Mouse (Mus musculus) lung, embryonic 14.5 days (tissue): ENCODE measurements around the gene Bricd5. TPM values are rescaled to one million over a fixed set of nuclear protein-coding genes. Genes with fewer than 3 reads are reported as not detected.

ENCODE experiments used
- ATAC-seq: fragments of 200-750 bp; cut with Nextera tagmentation; 2 replicates; pipeline ENCODE4 v1.8.0; 2017; ENCODE audit warnings: mild to moderate bottlenecking, moderate TSS enrichment, moderate library complexity; ENCODE audit not compliant: insufficient read depth
- DNase-seq: peaks from one replicate; pipeline ENCODE4 v3.0.0-alpha.2; 2015
- H3K27ac ChIP-seq: fragments of 300-500 bp; sonication (generic); 2 replicates; pipeline ENCODE4 v1.5.1; 2014; ENCODE audit warnings: low read depth, mild to moderate bottlenecking, moderate library complexity
- H3K27me3 ChIP-seq: fragments of 300-500 bp; sonication (generic); 2 replicates; pipeline ENCODE4 v1.6.1; 2014; ENCODE audit warnings: low read length, control low read depth; ENCODE audit not compliant: insufficient read depth
- H3K36me3 ChIP-seq: fragments of 300-500 bp; sonication (generic); 2 replicates; pipeline ENCODE4 v1.6.1; 2014; ENCODE audit warnings: control low read depth; ENCODE audit not compliant: insufficient read depth
- H3K4me1 ChIP-seq: fragments of 300-500 bp; sonication (generic); 2 replicates; pipeline ENCODE4 v1.6.1; 2014; ENCODE audit warnings: antibody characterized with exemption, control low read depth; ENCODE audit not compliant: insufficient read depth
- H3K4me2 ChIP-seq: fragments of 300-500 bp; sonication (generic); 2 replicates; pipeline ENCODE4 v1.6.1; 2014; ENCODE audit warnings: mild to moderate bottlenecking
- H3K4me3 ChIP-seq: fragments of 300-500 bp; sonication (generic); 2 replicates; pipeline ENCODE4 v1.5.1; 2014; ENCODE audit warnings: low read depth, low read length
- H3K9ac ChIP-seq: fragments of 300-500 bp; sonication (generic); 2 replicates; pipeline ENCODE4 v1.6.1; 2014
- H3K9me3 ChIP-seq: fragments of 300-500 bp; sonication (generic); 2 replicates; pipeline ENCODE4 v1.6.1; 2016; ENCODE audit warnings: low read depth, low read length, control low read depth
- CTCF ChIP-seq: IDR thresholded peaks from 2 replicates; pipeline ENCODE4 v1.5.1; 2016; ENCODE audit warnings: antibody characterized with exemption, low read depth
- WGBS: fragments of 180-500 bp; shearing (Covaris S2); extraction: QIAGEN DNeasy Blood & Tissue Kit; methylation state at CpG from one replicate; pipeline ENCODE4 v1.1.7; 2014; 5-methylcytosine and 5-hydroxymethylcytosine counted together
- polyA plus RNA-seq: library from polyadenylated mRNA; unstranded; fragments of >200 nt; fragmentation: Nextera tagmentation; extraction: Ambion mirVana; gene quantifications from 2 replicates; pipeline ENCODE4 v1.2.1, GENCODE M21; 2014

Bricd5 gene
- polyA plus RNA-seq, 1 experiment from 2014 or later = 0.37 TPM

DNA sequence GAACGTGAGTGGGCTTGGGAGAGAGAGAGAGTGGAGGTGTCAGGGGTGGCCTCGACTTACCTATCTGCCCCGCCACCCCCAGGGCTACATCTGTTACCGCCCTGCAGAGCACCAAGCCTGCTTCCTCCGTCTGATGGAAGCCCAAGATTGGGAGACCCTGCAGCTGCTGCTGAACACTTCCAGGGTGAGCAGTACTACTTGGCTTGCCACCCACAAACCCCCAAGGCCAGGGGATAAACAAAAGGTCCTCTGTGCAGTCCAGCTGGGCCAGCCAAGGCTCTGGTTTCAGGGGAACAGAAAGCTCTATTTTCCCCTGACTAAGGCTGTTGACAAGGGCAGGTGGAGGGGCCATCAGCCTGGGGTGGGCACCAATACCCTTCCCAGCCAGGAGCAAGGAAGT, 873 bp downstream of the Bricd5 start:
- DNase-seq = no peak
- no peak for ATAC-seq
- 79% methylated on average over 5 of the region's 5 CpGs for whole genome bisulfite sequencing
- peaks cover 45% of the 10 kb centered on the region for H3K36me3 ChIP-seq
- no peak overlapping the region for H3K27ac ChIP-seq
- no peaks in the 10 kb centered on the region for H3K27me3 ChIP-seq
- no peaks in the 10 kb centered on the region for H3K9me3 ChIP-seq
- peaks cover 11% of the 10 kb centered on the region for H3K4me1 ChIP-seq
- TF ChIP-seq CTCF = no peak
- no peak overlapping the region for H3K9ac ChIP-seq
- H3K4me3 ChIP-seq = no peak overlapping the region
- no peak overlapping the region for H3K4me2 ChIP-seq

DNA sequence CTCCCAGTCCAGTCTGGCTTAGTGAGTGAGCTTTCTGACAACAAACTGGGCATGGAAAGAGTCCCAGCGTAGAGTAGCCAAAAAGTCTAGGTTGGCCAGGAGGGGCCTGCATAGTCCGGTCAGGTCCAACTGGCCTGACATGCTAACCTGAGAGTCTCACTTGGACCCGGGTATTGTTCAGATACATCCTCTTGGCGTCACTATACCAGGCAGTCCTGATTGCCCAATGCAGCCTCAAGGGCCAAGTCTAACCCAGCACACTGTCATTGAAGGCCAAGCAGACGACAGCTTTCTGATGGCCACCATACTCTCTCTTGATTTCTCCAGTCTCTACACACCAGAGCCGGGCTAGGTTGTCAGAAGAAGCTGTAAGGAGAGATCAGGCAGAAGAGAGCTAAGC, 1.9 kb downstream of the Bricd5 start:
- no peak for ATAC-seq
- no peaks in the 10 kb centered on the region for H3K27me3 ChIP-seq
- no peak overlapping the region for H3K9ac ChIP-seq
- peaks cover 45% of the 10 kb centered on the region for H3K36me3 ChIP-seq
- H3K27ac ChIP-seq = no peak overlapping the region
- TF ChIP-seq CTCF = no peak
- no peaks in the 10 kb centered on the region for H3K9me3 ChIP-seq
- no peak overlapping the region for H3K4me2 ChIP-seq
- peaks cover 14% of the 10 kb centered on the region for H3K4me1 ChIP-seq
- WGBS = 94% methylated on average over 6 of the region's 6 CpGs
- H3K4me3 ChIP-seq = no peak overlapping the region
- DNase-seq = no peak

- 89% methylated on average over 10 of the region's 10 CpGs for WGBS
These were observed 2.5 kb downstream of the Bricd5 start for GRCm38 (mm10) chr17:24476022-24476776.

GRCm38 (mm10) chr17:24477053-24477984, 3.6 kb downstream of the Bricd5 start:
- H3K4me2 ChIP-seq = peak overlapping the region; percentile 62
- peaks cover 6% of the 10 kb centered on the region; the same call in 1 of the 2 replicates for H3K4me1 ChIP-seq
- DNase-seq (no peak), ATAC-seq (no peak)
- TF ChIP-seq CTCF = no peak
- no peaks in the 10 kb centered on the region for H3K27me3 ChIP-seq
- H3K9ac ChIP-seq = peak overlapping the region; percentile 82
- H3K27ac ChIP-seq = no peak overlapping the region
- 92% methylated on average over 20 of the region's 20 CpGs for WGBS
- no peaks in the 10 kb centered on the region for H3K9me3 ChIP-seq
- peaks cover 40% of the 10 kb centered on the region for H3K36me3 ChIP-seq
- 0 out of 2 replicates have a peak overlapping the region, but pooled peaks have one; percentile 73 for H3K4me3 ChIP-seq

More at GRCm38 (mm10) chr17:24476022-24476776, 2.5 kb downstream of the Bricd5 start:
- H3K9ac ChIP-seq = no peak overlapping the region; the same call in 1 of the 2 replicates
- no peaks in the 10 kb centered on the region for H3K27me3 ChIP-seq
- peaks cover 45% of the 10 kb centered on the region for H3K36me3 ChIP-seq
- TF ChIP-seq CTCF = no peak
- no peak for ATAC-seq
- no peak overlapping the region for H3K4me3 ChIP-seq
- no peak overlapping the region for H3K4me2 ChIP-seq
- peaks cover 14% of the 10 kb centered on the region for H3K4me1 ChIP-seq
- DNase-seq = no peak
- no peak overlapping the region for H3K27ac ChIP-seq
- H3K9me3 ChIP-seq = no peaks in the 10 kb centered on the region

DNA sequence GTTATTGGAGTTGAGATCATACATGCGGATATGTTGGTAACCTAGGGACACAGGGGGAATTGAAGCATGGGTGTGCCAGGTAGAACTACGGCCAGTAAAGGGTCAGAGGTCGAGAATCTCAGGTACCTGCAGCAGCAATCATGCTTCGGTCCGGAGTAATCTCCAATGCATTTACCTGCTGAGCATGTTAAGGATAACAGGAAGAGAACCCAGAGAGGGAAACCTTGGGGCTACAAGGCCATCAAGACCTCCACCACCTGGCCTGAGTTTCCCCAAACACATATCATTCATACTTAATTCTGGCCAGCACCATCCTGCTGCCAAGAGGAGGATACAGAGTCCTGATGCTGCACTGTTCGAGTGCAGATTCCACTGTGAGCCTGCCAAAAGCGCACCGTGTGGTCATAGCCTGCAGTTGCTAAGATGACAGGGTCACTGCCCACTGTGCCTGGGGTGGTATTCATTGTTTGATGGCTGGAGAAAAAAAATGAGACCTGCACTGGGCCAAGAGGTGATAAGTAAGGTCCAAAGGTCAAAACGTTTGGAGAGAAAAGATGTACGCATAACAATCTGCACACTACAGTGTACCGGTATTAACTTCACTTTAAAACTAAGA, 4.4 kb downstream of the Bricd5 start:
- Histone ChIP-seq H3K4me2 (peak overlapping the region; percentile 62), H3K4me3 (peak overlapping the region; percentile 73), H3K36me3 (peaks cover 40% of the 10 kb centered on the region), H3K9me3 (no peaks in the 10 kb centered on the region), H3K4me1 (peaks cover 3% of the 10 kb centered on the region; the same call in 1 of the 2 replicates), H3K27ac (no peak overlapping the region), H3K9ac (peak overlapping the region; percentile 82), H3K27me3 (no peaks in the 10 kb centered on the region)
- peak; percentile 42 for ATAC-seq
- WGBS = 40% methylated on average over 11 of the region's 11 CpGs
- no peak for TF ChIP-seq CTCF
- DNase-seq = peak; percentile 30

DNA sequence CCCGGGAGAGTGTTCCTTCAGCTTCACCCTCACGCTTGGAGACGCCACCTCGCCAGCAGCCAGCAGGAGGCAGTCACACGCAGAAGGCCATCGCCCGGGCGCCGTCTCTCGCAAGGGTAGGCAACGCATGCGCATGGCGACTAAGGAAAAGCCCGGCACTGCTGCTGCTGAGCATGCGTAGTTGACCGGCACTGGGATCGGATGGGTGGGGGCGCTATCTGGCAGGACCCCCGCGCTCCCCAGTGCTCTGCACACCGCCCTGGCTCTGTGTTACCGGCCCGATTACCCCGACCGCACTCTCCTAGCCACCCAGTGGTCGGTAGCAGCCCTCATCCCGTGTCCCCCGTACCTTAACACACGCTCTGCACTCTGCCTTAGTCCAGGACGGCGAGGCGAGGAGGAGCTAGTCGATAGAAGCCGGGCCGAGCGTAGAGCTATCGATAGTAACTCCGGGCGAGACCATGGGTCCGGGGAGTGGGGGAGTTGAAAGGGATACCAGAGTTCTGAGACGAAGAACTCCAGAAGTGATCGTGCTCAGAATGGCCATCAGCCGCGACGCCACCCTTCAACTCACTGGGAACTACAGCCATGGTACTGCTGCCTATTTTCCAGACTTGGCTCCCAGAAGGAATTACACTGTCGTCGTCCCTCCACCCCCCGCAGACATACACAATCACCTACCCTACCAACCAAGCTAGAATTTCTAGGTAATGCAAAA, 5.1 kb downstream of the Bricd5 start, which contains the start of gene Mlst8:
Mlst8 (minus strand) TSS at position 416 of the 718 bp plus-strand sequence.
- Histone ChIP-seq H3K27me3 (no peaks in the 10 kb centered on the region), H3K9ac (peak within 1 kb of the TSS; percentile 82), H3K4me2 (peak within 1 kb of the TSS; percentile 62), H3K4me3 (peak within 1 kb of the TSS; percentile 73), H3K4me1 (peaks cover 3% of the 10 kb centered on the region; the same call in 1 of the 2 replicates), H3K9me3 (no peaks in the 10 kb centered on the region), H3K36me3 (peaks cover 33% of the 10 kb centered on the region), H3K27ac (peak within 1 kb of the TSS; percentile 96)
- under 1% methylated on average over 48 of the region's 48 CpGs for WGBS
- DNase-seq (peak; percentile 99), ATAC-seq (peak; percentile 96)
- TF ChIP-seq CTCF = peak; percentile 92
